Mouse (Mus musculus) liver, embryonic 12.5 days (tissue): Measurements from ENCODE around the gene Hikeshi. TPM values are rescaled to one million over a fixed set of nuclear protein-coding genes. Genes with fewer than 3 reads are reported as not detected.

Experiments
- ATAC-seq: fragments of 200-750 bp; cut with Nextera tagmentation; 2 replicates; pipeline ENCODE4 v1.8.0; 2017; ENCODE audit warnings: moderate number of reproducible peaks, mild to moderate bottlenecking, moderate library complexity
- H3K27ac ChIP-seq: fragments of 300-500 bp; sonication (generic); 2 replicates; pipeline ENCODE4 v1.5.1; 2016; ENCODE audit warnings: mild to moderate bottlenecking
- H3K27me3 ChIP-seq: fragments of 300-500 bp; sonication (generic); replicated peaks from 2 replicates; pipeline ENCODE4 v1.6.1; 2016; ENCODE audit warnings: mild to moderate bottlenecking, moderate library complexity
- H3K36me3 ChIP-seq: fragments of 300-500 bp; sonication (generic); 2 replicates; pipeline ENCODE4 v1.6.1; 2016; ENCODE audit warnings: mild to moderate bottlenecking, moderate library complexity
- H3K4me1 ChIP-seq: fragments of 300-500 bp; sonication (generic); 2 replicates; pipeline ENCODE4 v1.6.1; 2016
- H3K4me2 ChIP-seq: fragments of 300-500 bp; sonication (generic); 2 replicates; pipeline ENCODE4 v1.6.1; 2016; ENCODE audit warnings: mild to moderate bottlenecking, moderate library complexity
- H3K4me3 ChIP-seq: fragments of 300-500 bp; sonication (generic); 2 replicates; pipeline ENCODE4 v1.5.1; 2016; ENCODE audit warnings: mild to moderate bottlenecking, moderate library complexity
- H3K9ac ChIP-seq: fragments of 300-500 bp; sonication (generic); 2 replicates; pipeline ENCODE4 v1.6.1; 2016; ENCODE audit warnings: mild to moderate bottlenecking, moderate library complexity
- H3K9me3 ChIP-seq: fragments of 300-500 bp; sonication (generic); replicated peaks from 2 replicates; pipeline ENCODE4 v1.6.1; 2016; ENCODE audit warnings: mild to moderate bottlenecking, moderate library complexity
- WGBS: fragments of 180-500 bp; shearing (Covaris S2); methylation state at CpG from one replicate; pipeline ENCODE4 v1.1.7; 2016; ENCODE audit not compliant: insufficient replicate concordance; 5-methylcytosine and 5-hydroxymethylcytosine counted together
- polyA plus RNA-seq: library from polyadenylated mRNA; unstranded; fragments of >200 nt; fragmentation: Nextera tagmentation; extraction: Ambion mirVana; gene quantifications from 2 replicates; pipeline ENCODE4 v1.2.1, GENCODE M21; 2016

The Hikeshi gene
- polyA plus RNA-seq, 1 experiment from 2014 or later = 94.9 TPM

- ATAC-seq = peak; percentile 93
Measured at GRCm38 (mm10) chr7:89963135-89963534, 22.1 kb upstream of the Hikeshi start.

DNA sequence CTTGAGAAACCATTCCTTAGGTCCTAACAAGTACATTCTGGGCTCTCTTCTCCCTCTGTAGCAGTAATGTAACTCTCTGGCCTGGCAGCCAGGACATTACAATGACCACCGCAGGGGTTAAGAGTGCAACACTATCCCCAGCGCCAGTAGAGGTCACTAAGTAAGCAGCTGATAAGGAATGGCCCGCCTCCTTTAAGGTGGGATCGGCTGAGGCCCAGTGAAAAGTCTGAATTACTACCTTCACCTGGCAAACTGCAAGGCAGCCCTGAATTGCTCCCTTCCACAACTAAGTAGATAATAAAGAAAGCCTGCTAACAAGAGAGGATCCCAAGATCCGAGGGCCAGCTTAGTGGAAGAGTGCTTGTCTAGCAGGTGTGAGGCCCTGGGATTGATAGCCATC, 16.3 kb upstream of the Hikeshi start:
- peaks cover 10% of the 10 kb centered on the region for H3K4me1 ChIP-seq
- no peaks in the 10 kb centered on the region for H3K27me3 ChIP-seq
- WGBS = 60% methylated on average over 5 of the region's 5 CpGs
- no peaks in the 10 kb centered on the region for H3K9me3 ChIP-seq
- no peak for ATAC-seq
- peaks cover 90% of the 10 kb centered on the region for H3K36me3 ChIP-seq
- no peak overlapping the region for H3K4me2 ChIP-seq
- H3K4me3 ChIP-seq = no peak overlapping the region
- H3K9ac ChIP-seq = no peak overlapping the region
- no peak overlapping the region for H3K27ac ChIP-seq

More at GRCm38 (mm10) chr7:89963135-89963534, 22.1 kb upstream of the Hikeshi start:
- H3K27me3 ChIP-seq = no peaks in the 10 kb centered on the region
- peaks cover 93% of the 10 kb centered on the region for H3K36me3 ChIP-seq
- H3K9me3 ChIP-seq = no peaks in the 10 kb centered on the region
- no peak overlapping the region for H3K27ac ChIP-seq
- no peak overlapping the region for H3K4me2 ChIP-seq
- H3K9ac ChIP-seq = no peak overlapping the region
- peaks cover 26% of the 10 kb centered on the region for H3K4me1 ChIP-seq
- H3K4me3 ChIP-seq = no peak overlapping the region

GRCm38 (mm10) chr7:89954261-89954660, 13.3 kb upstream of the Hikeshi start:
- no peak for ATAC-seq
- peaks cover 10% of the 10 kb centered on the region for H3K4me1 ChIP-seq
- peaks cover 62% of the 10 kb centered on the region for H3K36me3 ChIP-seq

DNA sequence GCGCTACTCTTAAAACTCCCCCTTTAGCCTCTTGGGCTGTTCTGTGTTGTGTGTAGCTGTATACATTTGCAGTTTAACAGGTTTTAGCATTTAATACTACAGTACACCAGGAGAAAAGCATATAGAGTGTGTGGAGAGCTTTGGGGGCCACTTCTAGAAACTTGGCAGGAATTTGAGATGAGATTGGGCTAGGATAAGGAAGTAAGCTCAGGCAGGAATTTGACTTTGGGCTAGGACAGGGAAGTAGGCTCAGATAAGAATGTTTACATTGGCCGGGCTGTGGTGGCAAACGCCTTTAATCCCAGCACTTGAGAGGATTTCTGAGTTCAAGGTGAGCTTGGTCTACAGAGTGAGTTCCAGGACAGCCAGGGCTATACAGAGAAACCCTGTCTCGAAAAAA, 8.4 kb upstream of the Hikeshi start:
- no peak for ATAC-seq
- Histone ChIP-seq H3K9ac (no peak overlapping the region), H3K4me3 (no peak overlapping the region), H3K4me2 (no peak overlapping the region), H3K27me3 (no peaks in the 10 kb centered on the region), H3K36me3 (peaks cover 15% of the 10 kb centered on the region), H3K9me3 (no peaks in the 10 kb centered on the region), H3K4me1 (no peaks in the 10 kb centered on the region), H3K27ac (no peak overlapping the region)
- 40% methylated on average over 4 of the region's 4 CpGs for WGBS

More at GRCm38 (mm10) chr7:89954261-89954660, 13.3 kb upstream of the Hikeshi start:
- H3K27me3 ChIP-seq = no peaks in the 10 kb centered on the region
- 75% methylated on average over 5 of the region's 5 CpGs for WGBS
- H3K4me2 ChIP-seq = no peak overlapping the region
- H3K4me3 ChIP-seq = no peak overlapping the region
- no peak overlapping the region for H3K27ac ChIP-seq
- no peak overlapping the region for H3K9ac ChIP-seq
- H3K9me3 ChIP-seq = no peaks in the 10 kb centered on the region

GRCm38 (mm10) chr7:89948026-89948425, 7.0 kb upstream of the Hikeshi start:
- no peak overlapping the region for H3K27ac ChIP-seq
- WGBS = 75% methylated on average over 7 of the region's 7 CpGs
- ATAC-seq = no peak
- H3K9me3 ChIP-seq = no peaks in the 10 kb centered on the region
- no peak overlapping the region for H3K4me2 ChIP-seq
- no peaks in the 10 kb centered on the region for H3K27me3 ChIP-seq
- H3K4me1 ChIP-seq = no peaks in the 10 kb centered on the region
- no peak overlapping the region for H3K9ac ChIP-seq
- 0 out of 2 replicates have a peak, but pooled peaks cover 3% of the 10 kb centered on the region for H3K36me3 ChIP-seq
- no peak overlapping the region for H3K4me3 ChIP-seq

GRCm38 (mm10) chr7:89939497-89940353, 1.3 kb downstream of the Hikeshi start:
- Histone ChIP-seq H3K4me3 (peak overlapping the region; percentile 86), H3K9me3 (no peaks in the 10 kb centered on the region), H3K36me3 (peaks cover 3% of the 10 kb centered on the region), H3K27ac (no peak overlapping the region), H3K4me1 (peaks cover 19% of the 10 kb centered on the region), H3K4me2 (peak overlapping the region; percentile 72), H3K27me3 (no peaks in the 10 kb centered on the region), H3K9ac (peak overlapping the region; percentile 79)
- no peak for ATAC-seq
- 47% methylated on average over 15 of the region's 15 CpGs for WGBS

GRCm38 (mm10) chr7:89923441-89924180, 17.4 kb downstream of the Hikeshi start:
- H3K9ac ChIP-seq = no peak overlapping the region
- peaks cover 30% of the 10 kb centered on the region for H3K36me3 ChIP-seq
- H3K27ac ChIP-seq = no peak overlapping the region
- no peaks in the 10 kb centered on the region for H3K27me3 ChIP-seq
- no peaks in the 10 kb centered on the region for H3K4me1 ChIP-seq
- no peak overlapping the region for H3K4me2 ChIP-seq
- H3K4me3 ChIP-seq = no peak overlapping the region
- ATAC-seq = no peak
- 88% methylated on average over 15 of the region's 15 CpGs for WGBS
- no peaks in the 10 kb centered on the region for H3K9me3 ChIP-seq

GRCm38 (mm10) chr7:89917776-89918175, 23.2 kb downstream of the Hikeshi start:
- no peak for ATAC-seq
- H3K4me3 ChIP-seq = no peak overlapping the region
- WGBS = 86% methylated on average over 4 of the region's 4 CpGs

DNA sequence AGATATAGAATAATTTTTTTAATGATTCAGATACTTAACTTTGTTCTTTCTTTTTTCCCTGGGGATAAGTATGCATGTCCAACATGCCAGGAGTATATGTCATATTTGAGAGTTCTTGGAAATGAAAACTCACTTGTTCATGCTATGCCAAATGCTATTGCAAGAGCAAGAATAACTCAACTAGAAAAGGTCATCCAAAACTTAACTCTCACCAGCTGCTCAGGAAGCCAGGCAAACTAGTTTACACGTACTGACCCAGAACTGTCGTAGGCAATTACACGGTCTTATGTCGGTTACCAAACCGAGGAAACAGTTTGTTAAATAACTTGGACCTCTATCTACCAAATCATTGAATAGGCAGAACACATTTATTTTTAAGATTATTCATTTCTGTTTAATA, 24.3 kb downstream of the Hikeshi start:
- Histone ChIP-seq H3K4me2 (no peak overlapping the region), H3K4me3 (no peak overlapping the region), H3K27ac (no peak overlapping the region), H3K9ac (no peak overlapping the region), H3K36me3 (peaks cover 31% of the 10 kb centered on the region), H3K4me1 (no peaks in the 10 kb centered on the region), H3K9me3 (no peaks in the 10 kb centered on the region), H3K27me3 (no peaks in the 10 kb centered on the region)
- 85% methylated on average over 5 of the region's 5 CpGs for WGBS
- ATAC-seq = no peak

More at GRCm38 (mm10) chr7:89917776-89918175, 23.2 kb downstream of the Hikeshi start:
- Histone ChIP-seq H3K4me1 (no peaks in the 10 kb centered on the region), H3K9ac (no peak overlapping the region), H3K4me2 (no peak overlapping the region), H3K36me3 (peaks cover 31% of the 10 kb centered on the region), H3K27ac (no peak overlapping the region), H3K9me3 (no peaks in the 10 kb centered on the region), H3K27me3 (no peaks in the 10 kb centered on the region)

DNA sequence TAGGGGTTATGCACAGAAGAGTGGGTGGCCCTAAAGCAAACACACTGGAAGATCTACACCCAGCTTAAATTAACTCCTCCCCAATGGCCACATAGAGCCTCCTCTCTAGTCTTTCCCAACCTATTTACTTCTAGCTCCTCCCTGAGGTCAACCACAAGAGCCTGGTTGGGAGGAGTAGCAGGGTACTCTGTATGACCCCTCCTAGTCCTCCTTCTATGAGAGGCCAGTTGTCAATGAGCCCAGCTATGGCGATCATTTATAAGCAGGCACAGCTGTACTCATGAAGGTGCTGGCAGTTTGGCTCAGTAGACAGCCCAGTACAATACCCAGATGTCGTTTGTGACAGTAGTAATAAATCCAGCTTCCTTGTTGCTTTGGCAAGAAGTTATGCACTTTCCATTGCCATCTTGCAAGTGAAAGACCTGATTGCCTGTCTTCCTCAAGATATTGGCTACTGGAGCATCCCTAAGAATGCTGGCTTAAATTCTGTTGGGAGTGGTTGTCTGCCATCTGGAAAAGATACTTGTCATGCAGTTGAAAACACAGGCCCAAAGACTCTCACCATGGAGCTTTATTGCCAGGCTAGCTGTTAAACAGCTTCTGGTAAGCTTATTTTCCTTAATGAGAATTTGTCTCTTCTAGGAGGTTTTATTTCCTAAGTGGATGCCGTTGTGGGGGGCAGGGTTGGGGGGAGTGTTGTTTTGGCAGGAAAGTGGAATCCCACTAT, 27.4 kb downstream of the Hikeshi start:
- Histone ChIP-seq H3K9ac (no peak overlapping the region), H3K4me1 (no peaks in the 10 kb centered on the region), H3K9me3 (no peaks in the 10 kb centered on the region), H3K27me3 (no peaks in the 10 kb centered on the region), H3K4me2 (no peak overlapping the region), H3K36me3 (peaks cover 17% of the 10 kb centered on the region), H3K4me3 (no peak overlapping the region), H3K27ac (no peak overlapping the region)
- 70% methylated on average over 3 of the region's 3 CpGs for WGBS
- 0 out of 2 replicates have a peak, but pooled peaks have one; percentile 30 for ATAC-seq

DNA sequence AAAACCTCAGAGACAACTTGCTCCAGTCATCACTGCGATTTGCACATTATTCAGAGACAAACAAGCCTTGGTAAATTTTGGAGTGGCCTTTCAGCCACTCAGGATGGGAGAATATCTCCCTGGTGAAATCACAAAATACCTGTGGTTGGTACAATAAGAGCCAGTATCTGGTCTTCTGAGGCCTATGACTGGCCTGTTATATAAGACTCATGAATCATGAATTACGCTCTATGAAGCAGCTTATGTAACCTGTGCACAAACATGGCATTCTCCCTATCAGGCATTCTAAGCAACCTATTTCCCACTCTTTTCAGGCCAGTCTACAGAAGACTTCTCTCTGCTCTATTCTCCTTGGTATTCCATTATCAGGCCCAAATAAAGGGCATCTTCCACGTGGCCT, 28.6 kb downstream of the Hikeshi start:
- Histone ChIP-seq H3K4me3 (no peak overlapping the region), H3K27me3 (no peaks in the 10 kb centered on the region), H3K27ac (no peak overlapping the region), H3K36me3 (peaks cover 11% of the 10 kb centered on the region), H3K9me3 (no peaks in the 10 kb centered on the region), H3K9ac (no peak overlapping the region), H3K4me1 (peaks cover under 1% of the 10 kb centered on the region; the same call in 1 of the 2 replicates), H3K4me2 (no peak overlapping the region)
- no peak for ATAC-seq
- 67% methylated on average over 3 of the region's 3 CpGs for WGBS

GRCm38 (mm10) chr7:89909711-89910110, 31.3 kb downstream of the Hikeshi start:
- WGBS = 63% methylated on average over 4 of the region's 4 CpGs
- H3K4me1 ChIP-seq = peaks cover 9% of the 10 kb centered on the region
- ATAC-seq = no peak

More at GRCm38 (mm10) chr7:89909711-89910110, 31.3 kb downstream of the Hikeshi start:
- no peaks in the 10 kb centered on the region for H3K36me3 ChIP-seq
- H3K9ac ChIP-seq = no peak overlapping the region
- no peaks in the 10 kb centered on the region for H3K27me3 ChIP-seq
- H3K9me3 ChIP-seq = no peaks in the 10 kb centered on the region
- H3K4me3 ChIP-seq = no peak overlapping the region
- no peak overlapping the region for H3K4me2 ChIP-seq
- no peak overlapping the region for H3K27ac ChIP-seq
